Mouse (Mus musculus): ENCODE measurements around the gene Ninj2. TPM values are rescaled to one million over a fixed set of nuclear protein-coding genes. Genes with fewer than 3 reads are reported as not detected.

The Ninj2 gene
- polyA plus RNA-seq, 1 experiment from 2014 or later = not detected

DNA sequence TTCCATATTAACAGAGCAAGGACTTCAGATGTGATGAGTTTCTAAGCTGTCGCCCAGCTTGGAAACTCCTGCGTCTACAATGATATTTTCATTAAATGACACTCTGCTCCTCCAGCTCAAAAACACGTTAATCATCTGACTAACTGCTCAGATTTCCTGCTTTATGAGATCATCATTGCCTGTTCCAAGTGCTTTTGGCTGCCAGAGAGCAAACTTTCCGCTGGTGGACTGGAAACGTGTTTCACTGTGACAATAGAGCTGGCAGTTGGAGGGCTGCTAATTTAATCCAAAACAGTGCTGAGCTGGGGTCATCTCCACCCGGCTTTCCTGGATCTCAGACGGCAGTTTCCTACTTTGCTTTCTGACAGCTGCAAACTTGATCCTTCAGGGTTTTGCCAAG, 21.5 kb downstream of the Ninj2 start:
- H3K27me3 ChIP-seq (ENCODE audit: low read depth, poor library complexity, severe bottlenecking) = no peaks in the 10 kb centered on the region
- no peaks in the 10 kb centered on the region for H3K36me3 ChIP-seq
- DNase-seq (ENCODE audit: low spot score) = no peak
- no peak overlapping the region for H3K27ac ChIP-seq
- H3K9me3 ChIP-seq (replicated peaks) = no peaks in the 10 kb centered on the region
- no peak overlapping the region for H3K4me3 ChIP-seq
- peaks cover 29% of the 10 kb centered on the region for H3K4me1 ChIP-seq
- WGBS = 42% methylated on average over 7 of the region's 7 CpGs

DNA sequence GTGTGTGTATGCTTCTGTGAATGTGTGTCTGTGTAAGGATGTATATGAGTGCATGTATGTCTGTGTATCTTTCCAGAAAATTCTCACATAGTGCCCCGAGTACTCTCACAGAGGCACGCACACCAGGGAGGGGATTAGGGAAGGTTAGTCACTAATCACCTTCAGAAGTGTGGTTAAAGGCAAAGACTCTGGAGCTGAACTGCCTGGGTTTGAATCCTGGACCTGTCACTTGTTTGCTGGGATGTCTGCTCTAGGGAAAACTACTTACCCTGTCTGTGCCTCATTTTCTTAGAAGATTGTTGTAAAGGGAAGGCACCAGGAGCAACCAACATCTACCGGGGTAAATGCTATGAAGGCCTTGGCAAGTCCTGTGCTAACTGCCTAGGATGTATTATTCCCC, 22.3 kb downstream of the Ninj2 start:
- no peak for DNase-seq (ENCODE audit: low spot score)
- Histone ChIP-seq H3K4me1 (peaks cover 29% of the 10 kb centered on the region), H3K4me3 (no peak overlapping the region), H3K36me3 (no peaks in the 10 kb centered on the region), H3K27ac (no peak overlapping the region), H3K9me3 (replicated peaks) (no peaks in the 10 kb centered on the region), H3K27me3 (ENCODE audit: low read depth, poor library complexity, severe bottlenecking) (no peaks in the 10 kb centered on the region)
- WGBS = 68% methylated on average over 3 of the region's 3 CpGs

DNA sequence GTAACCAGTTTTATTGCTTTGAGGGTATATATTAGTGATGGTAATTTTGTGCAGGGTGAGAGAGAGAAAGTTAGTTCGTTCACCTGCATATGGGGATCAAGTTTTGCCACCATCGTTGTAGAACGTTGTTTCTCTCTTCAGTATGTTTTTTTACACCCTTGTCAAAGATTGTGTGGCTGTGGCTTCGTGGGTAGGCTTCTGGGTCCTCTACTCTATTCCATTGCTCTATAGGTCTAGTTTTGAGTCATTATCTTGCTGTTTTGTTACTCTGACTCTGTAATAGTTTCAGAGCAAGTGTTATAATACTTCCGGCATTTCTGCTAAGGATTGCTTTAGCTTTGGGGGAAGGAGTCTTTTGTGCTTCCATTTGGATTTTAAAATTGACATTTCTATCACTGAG, 26.7 kb downstream of the Ninj2 start:
- DNase-seq (ENCODE audit: low spot score) = no peak
- no peak overlapping the region for H3K4me3 ChIP-seq
- 85% methylated on average over 5 of the region's 5 CpGs for WGBS
- H3K27ac ChIP-seq = no peak overlapping the region
- no peaks in the 10 kb centered on the region for H3K27me3 ChIP-seq (ENCODE audit: low read depth, poor library complexity, severe bottlenecking)
- H3K9me3 ChIP-seq (replicated peaks) = no peaks in the 10 kb centered on the region
- H3K36me3 ChIP-seq = no peaks in the 10 kb centered on the region
- peaks cover 7% of the 10 kb centered on the region for H3K4me1 ChIP-seq

DNA sequence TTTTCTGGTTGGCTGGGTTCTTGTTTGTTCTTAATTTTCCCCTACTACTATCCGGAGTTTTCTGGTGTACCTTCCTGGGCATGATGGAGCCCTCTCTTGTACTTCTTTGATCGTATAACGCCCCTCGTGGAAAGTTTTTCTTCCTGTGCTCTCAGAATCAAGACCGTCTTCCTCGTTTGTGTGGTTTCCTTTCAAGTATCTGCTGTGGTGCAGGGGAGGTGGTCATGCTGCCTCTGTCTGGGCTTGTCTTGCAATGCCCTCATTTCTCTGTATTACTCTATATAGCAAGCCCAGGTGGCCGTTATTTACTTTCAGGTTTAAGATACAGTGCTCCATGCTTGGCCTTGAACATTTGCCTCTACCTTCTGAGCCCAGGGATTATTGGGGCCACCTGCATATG, 31.5 kb downstream of the Ninj2 start:
- Histone ChIP-seq H3K36me3 (no peaks in the 10 kb centered on the region), H3K4me3 (no peak overlapping the region), H3K27ac (no peak overlapping the region), H3K9me3 (replicated peaks) (no peaks in the 10 kb centered on the region), H3K27me3 (ENCODE audit: low read depth, poor library complexity, severe bottlenecking) (no peaks in the 10 kb centered on the region), H3K4me1 (no peaks in the 10 kb centered on the region)
- no peak for DNase-seq (ENCODE audit: low spot score)
- 94% methylated on average over 7 of the region's 7 CpGs for WGBS

DNA sequence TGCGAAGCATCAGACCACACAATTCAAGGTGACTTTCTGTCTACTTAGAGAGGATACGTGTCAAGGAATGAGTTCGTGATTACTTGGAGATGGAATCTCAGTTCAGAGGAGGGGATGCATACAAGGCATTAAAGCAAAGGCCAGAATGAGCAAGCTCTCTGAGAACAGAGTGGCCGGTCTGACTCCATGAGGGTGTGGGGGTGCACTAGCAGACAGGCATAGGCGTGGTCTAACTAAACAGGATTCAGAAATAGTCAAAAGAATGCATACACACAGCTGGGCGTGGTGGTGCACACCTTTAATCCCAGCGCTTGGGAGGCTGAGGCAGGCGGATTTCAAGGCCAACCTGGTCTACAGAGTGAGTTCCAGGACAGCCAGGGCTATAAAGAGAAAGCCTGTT, 33.3 kb downstream of the Ninj2 start:
- no peak overlapping the region for H3K27ac ChIP-seq
- H3K4me3 ChIP-seq = no peak overlapping the region
- H3K4me1 ChIP-seq = no peaks in the 10 kb centered on the region
- no peak for DNase-seq (ENCODE audit: low spot score)
- no peaks in the 10 kb centered on the region for H3K27me3 ChIP-seq (ENCODE audit: low read depth, poor library complexity, severe bottlenecking)
- H3K36me3 ChIP-seq = no peaks in the 10 kb centered on the region
- WGBS = 91% methylated on average over 8 of the region's 8 CpGs
- no peaks in the 10 kb centered on the region for H3K9me3 ChIP-seq (replicated peaks)

DNA sequence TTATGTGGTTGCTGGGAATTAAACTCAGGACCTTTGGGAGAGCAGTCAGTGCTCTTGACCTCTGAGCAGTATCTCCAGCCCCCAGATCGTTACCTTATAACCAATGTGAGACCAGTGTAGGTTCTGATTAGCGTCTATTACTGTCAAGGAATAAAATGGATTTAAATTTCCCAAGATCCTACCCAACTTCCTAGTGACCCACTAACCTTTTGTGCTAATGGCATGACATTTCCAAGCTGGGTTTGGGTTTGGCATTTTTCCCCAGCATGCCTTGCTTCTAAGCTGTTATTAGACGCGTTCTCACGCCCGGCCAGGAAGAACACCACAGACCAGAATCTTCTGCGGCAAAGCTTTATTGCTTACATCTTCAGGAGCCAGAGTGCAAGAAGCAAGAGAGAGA, 34.2 kb downstream of the Ninj2 start:
- DNase-seq (ENCODE audit: low spot score) = no peak
- WGBS = 97% methylated on average over 7 of the region's 7 CpGs
- no peaks in the 10 kb centered on the region for H3K9me3 ChIP-seq (replicated peaks)

DNA sequence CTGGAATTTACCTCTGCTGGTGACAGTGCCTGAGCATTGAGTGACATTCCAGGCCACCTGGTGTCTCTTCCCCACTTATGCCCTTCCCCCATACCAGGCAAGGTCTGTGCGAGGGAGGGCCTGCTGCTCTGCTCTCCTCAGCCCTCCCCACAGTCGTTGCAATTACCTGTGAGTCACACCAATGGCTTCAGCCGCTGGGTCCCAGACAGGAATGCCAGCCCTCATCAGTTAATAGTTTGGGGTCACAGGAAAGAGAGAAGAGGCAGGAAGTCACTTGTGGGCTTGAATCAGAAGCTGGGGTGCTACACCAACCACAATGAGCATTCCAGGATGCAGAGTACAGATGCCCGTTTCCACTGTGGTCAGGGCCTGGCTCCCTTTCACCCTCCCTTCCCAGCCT, 41.6 kb downstream of the Ninj2 start:
- Histone ChIP-seq H3K27me3 (ENCODE audit: low read depth, poor library complexity, severe bottlenecking) (no peaks in the 10 kb centered on the region), H3K4me3 (no peak overlapping the region), H3K9me3 (replicated peaks) (0 out of 2 replicates have a peak, but pooled peaks cover 2% of the 10 kb centered on the region), H3K4me1 (no peaks in the 10 kb centered on the region), H3K27ac (no peak overlapping the region), H3K36me3 (no peaks in the 10 kb centered on the region)
- DNase-seq (ENCODE audit: low spot score) = no peak
- 79% methylated on average over 4 of the region's 4 CpGs for WGBS

More for the DNA sequence above, 34.2 kb downstream of the Ninj2 start:
- no peak overlapping the region for H3K27ac ChIP-seq
- H3K4me1 ChIP-seq = no peaks in the 10 kb centered on the region
- no peaks in the 10 kb centered on the region for H3K27me3 ChIP-seq (ENCODE audit: low read depth, poor library complexity, severe bottlenecking)
- H3K36me3 ChIP-seq = no peaks in the 10 kb centered on the region
- no peak overlapping the region for H3K4me3 ChIP-seq

DNA sequence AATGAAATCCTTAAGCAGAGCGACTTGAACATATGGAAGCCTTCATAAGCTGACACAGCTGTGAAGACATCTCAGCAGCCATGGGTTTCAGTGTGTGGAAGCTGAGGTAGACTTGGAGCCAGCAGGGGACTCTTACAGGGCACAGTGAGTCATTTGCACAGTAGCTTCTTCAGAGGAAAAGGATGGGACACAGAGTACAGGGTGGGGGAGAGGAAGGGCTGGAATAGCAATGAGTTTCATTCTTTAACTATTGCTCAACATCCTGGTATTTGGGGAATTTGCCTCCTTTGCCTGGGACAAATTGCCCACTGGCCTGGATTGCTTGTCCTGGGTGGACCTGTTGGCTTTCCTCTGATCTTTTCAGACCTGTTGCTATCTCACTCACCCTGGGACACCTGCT, 52.3 kb downstream of the Ninj2 start:
- Histone ChIP-seq H3K9me3 (replicated peaks) (no peaks in the 10 kb centered on the region), H3K27ac (no peak overlapping the region), H3K27me3 (ENCODE audit: low read depth, poor library complexity, severe bottlenecking) (no peaks in the 10 kb centered on the region), H3K36me3 (no peaks in the 10 kb centered on the region), H3K4me3 (no peak overlapping the region), H3K4me1 (peaks cover 14% of the 10 kb centered on the region)
- DNase-seq (ENCODE audit: low spot score) = no peak
- WGBS = 88% methylated on average over 1 of the region's 1 CpGs

DNA sequence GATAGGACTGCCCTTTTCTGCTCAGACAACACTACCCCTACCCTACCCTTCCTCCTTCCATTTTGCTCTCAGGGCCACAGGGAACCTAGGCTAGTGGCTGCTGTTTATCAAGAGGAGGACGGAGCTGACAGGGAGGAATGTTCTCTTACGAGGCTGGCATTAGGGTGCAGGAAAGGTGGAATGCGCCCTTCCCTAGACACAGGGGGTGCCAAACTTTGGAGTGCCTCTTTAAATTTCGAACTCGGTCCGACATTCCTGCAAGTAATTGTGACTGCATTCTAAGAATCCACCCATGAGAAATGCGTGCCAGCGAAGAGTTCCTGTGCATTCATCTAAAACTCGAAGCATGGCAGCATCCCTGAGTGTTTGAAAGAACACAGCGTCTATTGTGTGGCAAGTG, 53.5 kb downstream of the Ninj2 start:
- H3K27me3 ChIP-seq (ENCODE audit: low read depth, poor library complexity, severe bottlenecking) = no peaks in the 10 kb centered on the region
- no peak overlapping the region for H3K27ac ChIP-seq
- peaks cover 16% of the 10 kb centered on the region for H3K4me1 ChIP-seq
- DNase-seq (ENCODE audit: low spot score) = no peak
- H3K36me3 ChIP-seq = no peaks in the 10 kb centered on the region
- H3K4me3 ChIP-seq = no peak overlapping the region
- WGBS = 73% methylated on average over 10 of the region's 10 CpGs
- H3K9me3 ChIP-seq (replicated peaks) = no peaks in the 10 kb centered on the region

DNA sequence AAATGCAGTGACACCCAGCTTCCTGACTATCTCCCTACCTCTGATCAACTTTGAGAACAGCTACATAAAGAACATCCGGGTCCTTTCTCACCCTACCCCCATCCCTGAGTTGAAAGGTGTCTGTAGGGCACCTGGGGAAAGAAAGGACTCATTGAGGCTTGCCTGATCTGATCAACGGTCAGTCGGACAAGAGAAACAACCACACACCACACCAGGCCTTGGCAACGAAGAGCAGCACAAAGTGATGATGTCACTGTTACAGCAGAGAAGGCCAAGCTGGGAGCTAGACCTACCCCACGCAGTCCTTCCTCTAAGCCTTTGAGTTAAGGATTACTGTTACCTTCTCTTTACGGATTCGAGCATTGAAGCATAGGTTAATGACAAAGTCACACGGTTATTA, 54.3 kb downstream of the Ninj2 start:
- Histone ChIP-seq H3K27ac (no peak overlapping the region), H3K9me3 (replicated peaks) (no peaks in the 10 kb centered on the region), H3K27me3 (ENCODE audit: low read depth, poor library complexity, severe bottlenecking) (no peaks in the 10 kb centered on the region), H3K4me1 (peaks cover 16% of the 10 kb centered on the region), H3K4me3 (no peak overlapping the region), H3K36me3 (no peaks in the 10 kb centered on the region)
- DNase-seq (ENCODE audit: low spot score) = no peak
- 90% methylated on average over 8 of the region's 8 CpGs for WGBS

DNA sequence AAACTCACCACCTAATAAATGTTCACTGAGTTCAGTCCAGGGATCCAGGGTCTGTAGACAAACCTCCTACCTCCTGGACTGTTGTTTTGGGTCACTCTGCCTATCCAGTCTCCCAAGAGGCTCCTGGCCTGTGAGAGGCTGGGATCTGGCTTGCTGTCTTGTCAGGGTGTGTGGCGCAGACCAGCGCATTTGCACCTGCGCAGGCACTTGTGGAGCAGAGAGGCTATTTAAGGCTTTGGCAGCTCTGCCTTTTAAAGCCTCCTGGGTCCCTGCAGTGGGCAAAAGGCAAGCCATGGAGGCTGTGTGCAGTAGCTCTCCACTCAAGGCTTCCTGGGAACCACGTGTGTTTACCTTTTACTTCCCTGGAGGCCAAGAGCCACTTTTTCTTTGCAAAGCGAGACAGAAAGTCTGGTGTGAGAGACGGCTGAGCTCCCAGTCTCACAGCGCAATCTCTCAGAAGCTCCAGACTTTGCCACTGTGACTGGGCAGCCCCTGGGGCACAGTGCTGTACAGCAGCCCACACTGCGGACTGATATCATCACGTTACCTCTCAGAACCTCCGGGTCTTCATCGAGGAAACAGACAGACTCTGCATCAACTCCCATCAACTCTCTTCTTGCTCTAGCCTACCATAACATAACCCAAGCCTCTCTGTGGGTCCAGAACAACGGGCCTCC, 55.7 kb downstream of the Ninj2 start:
- Histone ChIP-seq H3K4me1 (peaks cover 16% of the 10 kb centered on the region), H3K27ac (peak overlapping the region; percentile 25; the same call in 1 of the 2 replicates), H3K27me3 (ENCODE audit: low read depth, poor library complexity, severe bottlenecking) (no peaks in the 10 kb centered on the region), H3K4me3 (no peak overlapping the region), H3K9me3 (replicated peaks) (no peaks in the 10 kb centered on the region), H3K36me3 (no peaks in the 10 kb centered on the region)
- WGBS = 92% methylated on average over 12 of the region's 12 CpGs
- DNase-seq (ENCODE audit: low spot score) = no peak

DNA sequence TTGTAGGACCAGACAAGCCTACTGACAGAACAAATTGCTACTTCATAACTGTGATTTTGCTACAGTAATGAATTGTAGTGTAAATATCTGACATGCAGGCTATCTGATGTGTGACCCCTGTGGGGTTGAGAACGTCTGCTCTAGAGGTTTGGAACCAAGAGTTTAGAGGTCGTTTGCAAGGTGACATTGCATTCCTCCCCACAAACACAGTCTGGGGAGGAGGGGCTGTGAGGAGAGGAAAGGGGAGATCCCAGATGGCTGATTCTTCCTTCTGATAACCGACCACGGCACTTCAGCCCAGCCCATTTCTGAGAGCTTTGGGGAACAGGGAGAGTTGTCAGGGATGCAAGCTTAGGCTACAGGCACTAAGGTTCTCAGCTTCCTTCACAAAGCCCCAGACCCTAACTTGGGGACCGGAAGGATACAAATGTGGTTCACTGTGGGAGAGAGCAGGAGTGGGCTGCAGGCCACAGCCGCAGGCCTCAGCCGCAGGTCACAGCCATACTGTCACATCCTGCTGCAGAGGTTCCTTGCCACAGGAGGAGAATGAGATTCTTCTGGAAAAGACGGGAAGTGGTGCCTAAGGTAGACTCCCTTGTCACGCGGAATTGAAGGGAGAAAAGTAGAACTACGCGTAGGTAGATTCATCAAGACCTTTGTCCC, 56.4 kb downstream of the Ninj2 start:
- Histone ChIP-seq H3K4me3 (no peak overlapping the region), H3K9me3 (replicated peaks) (no peaks in the 10 kb centered on the region), H3K27me3 (ENCODE audit: low read depth, poor library complexity, severe bottlenecking) (no peaks in the 10 kb centered on the region), H3K36me3 (no peaks in the 10 kb centered on the region), H3K4me1 (peaks cover 16% of the 10 kb centered on the region), H3K27ac (0 out of 2 replicates have a peak overlapping the region, but pooled peaks have one; percentile 25)
- no peak for DNase-seq (ENCODE audit: low spot score)
- 78% methylated on average over 12 of the region's 12 CpGs for WGBS

DNA sequence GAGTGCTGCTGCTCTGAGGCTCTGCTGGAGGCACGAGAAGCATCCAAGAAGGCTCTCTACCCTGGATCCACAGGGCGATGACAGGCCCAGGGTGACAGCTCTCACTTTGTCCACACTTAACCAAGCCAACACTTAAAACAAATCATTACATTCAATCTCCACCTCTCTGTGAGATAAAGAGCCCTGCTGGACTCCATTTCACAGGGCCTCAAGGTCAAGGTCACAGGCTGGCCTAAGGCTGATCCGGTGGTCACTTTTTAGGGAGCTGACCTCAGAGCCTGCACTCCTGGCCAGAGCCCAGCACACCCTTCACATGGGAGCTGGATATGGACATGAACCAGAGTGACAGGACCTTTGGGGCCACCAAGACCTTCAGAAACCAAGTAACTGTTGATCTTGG, 57.1 kb downstream of the Ninj2 start:
- Histone ChIP-seq H3K4me3 (no peak overlapping the region), H3K27ac (0 out of 2 replicates have a peak overlapping the region, but pooled peaks have one; percentile 36), H3K36me3 (no peaks in the 10 kb centered on the region), H3K27me3 (ENCODE audit: low read depth, poor library complexity, severe bottlenecking) (no peaks in the 10 kb centered on the region), H3K4me1 (peaks cover 20% of the 10 kb centered on the region), H3K9me3 (replicated peaks) (no peaks in the 10 kb centered on the region)
- no peak for DNase-seq (ENCODE audit: low spot score)
- WGBS = 73% methylated on average over 3 of the region's 3 CpGs

Measured in limb, embryonic 10.5 days (tissue).